Mouse (Mus musculus) heart, adult 2 months (tissue): Measurements from ENCODE around the gene Pacrg. TPM values are rescaled to one million over a fixed set of nuclear protein-coding genes. Genes with fewer than 3 reads are reported as not detected.

ENCODE experiments used
- DNase-seq, 2 experiments: peaks; one replicate each; pipeline ENCODE4 v3.0.0; 2021
- H3K27ac ChIP-seq: fragments of 200-600 bp; 2 replicates; pipeline ENCODE4 v1.8.1; 2022
- H3K27me3 ChIP-seq: fragments of 200-500 bp; 2 replicates; pipeline ENCODE4 v1.6.1; 2012; ENCODE audit warnings: mild to moderate bottlenecking, low read length, inconsistent platforms, mixed read lengths; ENCODE audit not compliant: control insufficient read depth, insufficient read depth
- H3K36me3 ChIP-seq: fragments of 200-500 bp; 2 replicates; pipeline ENCODE4 v1.6.1; 2012; ENCODE audit warnings: low read length, inconsistent platforms; ENCODE audit not compliant: control insufficient read depth, insufficient read depth
- H3K4me1 ChIP-seq: fragments of 200-500 bp; 2 replicates; pipeline ENCODE4 v1.6.1; 2011; ENCODE audit warnings: low read length; ENCODE audit not compliant: control insufficient read depth, insufficient read depth
- H3K4me3 ChIP-seq: fragments of 200-600 bp; 2 replicates; pipeline ENCODE4 v1.8.1; 2022
- H3K79me2 ChIP-seq: fragments of 200-500 bp; replicated peaks from 2 replicates; pipeline ENCODE4 v1.6.1; 2012; ENCODE audit warnings: mild to moderate bottlenecking, inconsistent platforms, low read length, moderate library complexity, mixed read lengths; ENCODE audit not compliant: control insufficient read depth, insufficient read depth
- H3K9ac ChIP-seq: fragments of 200-500 bp; 2 replicates; pipeline ENCODE4 v1.6.1; 2012; ENCODE audit warnings: low read depth, mild to moderate bottlenecking, control low read depth, inconsistent platforms, low read length, mixed read lengths
- CTCF ChIP-seq: fragments of 200-600 bp; IDR thresholded peaks from 2 replicates; pipeline ENCODE4 v1.8.1; 2022; ENCODE audit warnings: antibody characterized with exemption, mild to moderate bottlenecking, moderate library complexity
- EP300 ChIP-seq: fragments of 200-500 bp; IDR thresholded peaks from 2 replicates; pipeline ENCODE4 v1.6.1; 2011; ENCODE audit warnings: low read depth, low read length, control low read depth; ENCODE audit not compliant: insufficient read depth
- POLR2A ChIP-seq: fragments of 200-500 bp; IDR thresholded peaks from 2 replicates; pipeline ENCODE4 v1.6.1; 2011; ENCODE audit warnings: mild to moderate bottlenecking, low read depth, low read length, control low read depth; ENCODE audit not compliant: insufficient read depth
- WGBS: fragments of 180-500 bp; shearing (Covaris S2); methylation state at CpG from one replicate; pipeline ENCODE4 v1.1.7; 2018; 5-methylcytosine and 5-hydroxymethylcytosine counted together
- intact Hi-C: fragments of 180-260 bp; cut with DNase I; formaldehyde crosslinking; loops from one replicate; pipeline ENCODE4 v1.15.1; 2025
- polyA plus RNA-seq: library from polyadenylated mRNA; depleted of rRNA; stranded (reverse); fragments of >200 nt; gene quantifications from 2 replicates; pipeline ENCODE4 v1.2.3, GENCODE M21; 2012
- total RNA-seq, 2 experiments: library from RNA; stranded (reverse); gene quantifications; 2 replicates each; pipeline ENCODE4 v1.2.3; 2021

The Pacrg gene
- total and polyA plus RNA-seq, 3 experiments, result 0.45 to 1.0 (median 0.89) TPM

DNA sequence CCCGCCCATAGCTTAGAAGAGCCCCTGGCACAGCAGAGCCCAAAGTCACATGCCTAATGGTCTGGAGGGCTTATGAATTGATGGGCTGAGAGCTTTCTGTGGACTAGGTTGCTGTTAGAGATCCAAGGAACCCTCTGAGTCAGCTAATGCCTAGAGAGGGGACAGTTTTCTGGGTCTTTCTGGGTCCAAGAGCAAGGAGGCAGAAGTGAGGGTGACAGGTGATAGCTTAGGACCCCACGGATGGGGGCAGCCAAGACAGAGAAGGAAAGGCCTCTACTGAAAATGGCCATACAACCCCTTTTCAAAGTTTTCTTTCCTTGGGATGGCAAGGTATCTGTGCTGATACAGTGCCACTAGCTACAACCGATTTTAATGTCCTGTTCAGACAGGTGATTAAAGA lies 399.1 kb downstream of the Pacrg start:
- Histone ChIP-seq H3K4me3 (no peak overlapping the region), H3K79me2 (no peaks in the 10 kb centered on the region), H3K4me1 (peaks cover 2% of the 10 kb centered on the region), H3K36me3 (no peaks in the 10 kb centered on the region), H3K27me3 (no peaks in the 10 kb centered on the region), H3K9ac (no peak overlapping the region), H3K27ac (no peak overlapping the region)
- intact Hi-C loops, result loop anchor here (2.0 kb wide), 1 partner anchor 50 kb away; no protein-coding TSS in a partner anchor
- DNase-seq, result no peak
- 75% methylated on average over 3 of the region's 3 CpGs for WGBS
- TF ChIP-seq POLR2A (no peak), EP300 (no peak), CTCF (no peak)

DNA sequence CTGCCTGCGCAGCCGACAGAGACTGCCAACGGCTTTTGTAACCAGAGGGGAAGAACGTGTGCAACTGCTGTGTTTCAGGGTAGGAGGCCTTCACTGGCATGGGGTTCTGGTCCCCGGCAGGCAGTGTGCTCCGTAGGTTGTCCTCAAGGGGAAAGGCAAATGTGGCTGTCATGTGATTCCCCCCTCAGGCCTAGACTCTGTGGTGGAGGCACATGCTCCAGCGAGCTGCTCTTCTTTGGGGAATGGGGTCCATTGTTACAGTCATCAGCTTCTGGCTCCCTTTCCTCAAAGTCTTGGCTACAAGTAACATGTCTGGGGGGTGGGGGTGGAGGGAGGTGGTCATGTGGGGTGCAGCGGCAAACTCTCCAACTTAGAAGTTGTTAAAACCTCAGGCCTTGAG lies 400.3 kb downstream of the Pacrg start:
- WGBS, result 74% methylated on average over 8 of the region's 8 CpGs
- intact Hi-C loops, result loop anchor here (2.0 kb wide), 1 partner anchor 49 kb away; no protein-coding TSS in a partner anchor
- Histone ChIP-seq H3K27me3 (no peaks in the 10 kb centered on the region), H3K79me2 (no peaks in the 10 kb centered on the region), H3K4me3 (no peak overlapping the region), H3K9ac (no peak overlapping the region), H3K4me1 (peaks cover 2% of the 10 kb centered on the region), H3K27ac (no peak overlapping the region), H3K36me3 (no peaks in the 10 kb centered on the region)
- TF ChIP-seq EP300 (no peak), POLR2A (no peak), CTCF (no peak)
- DNase-seq, result peak in 1 of 2 experiments; percentile 10

DNA sequence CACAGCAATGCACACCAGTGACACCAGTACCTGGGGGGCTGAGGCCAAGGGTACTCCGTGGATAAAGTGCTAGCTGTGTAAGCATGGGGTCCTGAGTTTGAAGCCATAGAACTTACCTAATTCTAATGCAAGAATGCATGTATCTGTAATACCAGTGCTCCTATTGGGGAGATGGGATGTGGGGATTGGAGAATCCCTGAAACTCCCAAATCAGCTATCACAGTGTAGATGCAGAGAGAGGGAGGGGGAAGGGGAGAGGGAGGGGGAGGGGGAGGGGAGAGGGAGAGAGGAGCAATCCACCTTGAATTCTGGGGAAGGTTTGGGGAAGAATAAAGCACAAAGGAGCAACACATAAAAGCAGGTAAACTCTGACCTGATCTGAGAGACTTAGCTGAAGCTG lies 405.2 kb downstream of the Pacrg start:
- DNase-seq, result no peak
- Histone ChIP-seq H3K4me3 (no peak overlapping the region), H3K27me3 (no peaks in the 10 kb centered on the region), H3K4me1 (no peaks in the 10 kb centered on the region), H3K9ac (no peak overlapping the region), H3K36me3 (no peaks in the 10 kb centered on the region), H3K27ac (no peak overlapping the region), H3K79me2 (no peaks in the 10 kb centered on the region)
- intact Hi-C loops, result no loop called here
- TF ChIP-seq CTCF, result no peak
- TF ChIP-seq EP300, result no peak
- TF ChIP-seq POLR2A, result no peak
- WGBS, result 58% methylated on average over 1 of the region's 1 CpGs

DNA sequence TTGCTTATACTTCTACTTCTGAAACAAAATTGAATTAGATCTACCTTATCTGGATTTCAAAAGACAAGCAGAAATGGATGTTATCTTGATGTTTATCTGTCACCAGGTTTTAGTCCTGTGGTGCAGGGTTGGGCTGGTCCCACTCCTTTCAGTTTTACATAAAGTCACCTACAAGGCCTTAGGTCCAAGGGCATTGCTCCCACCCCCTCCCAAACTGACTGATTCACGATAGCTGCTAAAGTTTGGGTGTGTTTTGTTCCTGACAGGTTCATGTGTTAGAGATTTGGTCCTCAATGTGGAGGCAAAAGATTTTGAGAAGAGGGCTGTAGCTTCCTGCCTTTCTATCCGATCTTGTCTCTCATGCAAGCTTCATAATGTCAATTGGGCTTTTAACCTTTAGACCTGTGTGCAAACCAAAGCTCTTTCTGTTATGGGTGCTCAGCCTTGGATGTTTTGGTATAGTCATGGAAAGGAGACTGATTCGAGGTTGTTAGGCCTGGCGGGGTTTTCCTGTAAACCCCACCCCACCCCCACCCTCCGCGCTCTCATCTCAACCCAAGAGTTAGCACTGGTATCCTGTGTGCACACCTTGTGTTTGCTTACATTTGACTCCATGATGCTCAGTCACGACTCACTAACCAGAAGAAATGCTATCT lies 407.5 kb downstream of the Pacrg start:
- no peak overlapping the region for H3K27ac ChIP-seq
- H3K79me2 ChIP-seq, result no peaks in the 10 kb centered on the region
- no peaks in the 10 kb centered on the region for H3K27me3 ChIP-seq
- TF ChIP-seq CTCF, result no peak
- intact Hi-C loops, result no loop called here
- no peaks in the 10 kb centered on the region for H3K36me3 ChIP-seq
- no peaks in the 10 kb centered on the region for H3K4me1 ChIP-seq
- no peak overlapping the region for H3K9ac ChIP-seq
- DNase-seq, result no peak
- 94% methylated on average over 7 of the region's 7 CpGs for WGBS
- H3K4me3 ChIP-seq, result no peak overlapping the region

DNA sequence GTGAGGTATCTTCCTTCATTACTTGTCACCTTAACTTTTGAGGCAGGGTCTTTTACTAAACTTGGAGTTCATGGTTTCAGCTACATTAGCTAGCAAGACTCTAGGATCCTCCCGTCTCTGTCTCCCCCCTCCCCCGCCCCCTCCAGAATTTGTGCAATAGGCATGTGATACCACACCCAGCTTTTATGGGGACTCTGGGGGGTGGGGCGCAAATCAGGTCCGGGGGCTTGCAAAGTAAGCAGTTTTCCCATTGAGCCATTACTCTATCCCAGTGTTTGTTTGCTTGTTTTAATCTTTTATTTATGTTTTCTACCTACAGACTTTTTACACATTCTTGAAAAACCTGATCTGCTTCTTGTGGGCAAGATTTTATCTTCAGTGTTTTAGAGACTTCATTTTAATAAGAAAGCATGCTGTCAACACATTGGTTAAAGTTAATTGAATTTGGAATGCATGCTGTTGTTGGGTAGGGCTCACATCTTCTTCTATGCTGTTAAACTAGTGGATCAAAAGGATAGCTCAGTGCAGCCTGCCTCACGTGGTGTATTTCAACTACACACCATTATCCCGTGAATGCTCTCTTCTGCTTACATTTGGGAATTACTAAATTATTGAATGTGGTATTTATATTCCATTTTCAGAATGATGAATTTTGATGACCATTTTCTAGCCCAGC lies 408.1 kb downstream of the Pacrg start:
- H3K4me3 ChIP-seq, result no peak overlapping the region
- H3K9ac ChIP-seq, result no peak overlapping the region
- no peaks in the 10 kb centered on the region for H3K4me1 ChIP-seq
- H3K27ac ChIP-seq, result no peak overlapping the region
- intact Hi-C loops, result no loop called here
- no peak for DNase-seq
- WGBS, result 86% methylated on average over 6 of the region's 6 CpGs
- H3K27me3 ChIP-seq, result no peaks in the 10 kb centered on the region
- no peaks in the 10 kb centered on the region for H3K79me2 ChIP-seq
- no peaks in the 10 kb centered on the region for H3K36me3 ChIP-seq
- TF ChIP-seq POLR2A, result no peak
- no peak for TF ChIP-seq EP300
- no peak for TF ChIP-seq CTCF

DNA sequence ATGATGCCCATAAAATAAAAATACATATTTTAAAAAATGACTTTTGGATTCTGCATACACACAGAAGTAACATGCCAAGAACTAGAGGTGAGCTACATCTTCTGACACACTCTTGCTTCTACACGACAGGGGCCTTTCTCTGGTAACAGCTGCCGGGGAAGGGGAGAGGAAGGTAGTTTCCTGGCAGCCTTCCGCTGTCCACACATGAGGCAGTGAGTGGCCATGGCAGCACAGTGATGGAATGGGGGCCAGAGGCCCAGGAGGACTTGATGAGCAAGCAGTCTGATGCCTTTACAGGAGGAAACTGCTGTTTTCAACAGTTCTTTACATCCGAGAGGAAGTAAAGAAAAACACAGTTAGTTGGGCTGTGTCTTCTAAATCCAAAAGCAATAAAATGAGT lies 409.3 kb downstream of the Pacrg start:
- 62% methylated on average over 4 of the region's 4 CpGs for WGBS
- intact Hi-C loops, result no loop called here
- no peaks in the 10 kb centered on the region for H3K27me3 ChIP-seq

More for the DNA sequence above, 409.3 kb downstream of the Pacrg start:
- H3K27ac ChIP-seq, result no peak overlapping the region
- H3K79me2 ChIP-seq, result no peaks in the 10 kb centered on the region
- H3K9ac ChIP-seq, result no peak overlapping the region
- TF ChIP-seq CTCF, result no peak
- TF ChIP-seq EP300, result no peak
- no peak for TF ChIP-seq POLR2A
- no peak for DNase-seq
- H3K4me1 ChIP-seq, result no peaks in the 10 kb centered on the region
- no peak overlapping the region for H3K4me3 ChIP-seq
- no peaks in the 10 kb centered on the region for H3K36me3 ChIP-seq
